Mouse (Mus musculus) hindbrain, embryonic 11.5 days (tissue): ENCODE data around the gene Aif1l. TPM values are rescaled to one million over a fixed set of nuclear protein-coding genes. Genes with fewer than 3 reads are reported as not detected.
"Not testable (repeated sequence)": the region's sequence is repeated elsewhere in the genome, so short reads cannot be mapped to it uniquely, and the experiment has no call there.

ENCODE experiments used
- ATAC-seq: fragments of 200-750 bp; cut with Nextera tagmentation; 2 replicates; pipeline ENCODE4 v1.8.0; 2017; ENCODE audit warnings: mild to moderate bottlenecking, moderate TSS enrichment, moderate library complexity; ENCODE audit not compliant: low FRiP score
- DNase-seq: peaks from one replicate; pipeline ENCODE4 v3.0.0-alpha.2; 2015; ENCODE audit warnings: low spot score
- H3K27ac ChIP-seq: fragments of 300-500 bp; sonication (generic); 2 replicates; pipeline ENCODE4 v1.5.1; 2014; ENCODE audit warnings: mild to moderate bottlenecking, low read depth, low read length
- H3K27me3 ChIP-seq: fragments of 300-500 bp; sonication (generic); 2 replicates; pipeline ENCODE4 v1.6.1; 2014; ENCODE audit warnings: mild to moderate bottlenecking, low read length, moderate library complexity, mixed read lengths; ENCODE audit not compliant: control insufficient read depth, insufficient read depth
- H3K36me3 ChIP-seq: fragments of 300-500 bp; sonication (generic); 2 replicates; pipeline ENCODE4 v1.6.1; 2014; ENCODE audit warnings: mild to moderate bottlenecking, low read length, moderate library complexity, mixed read lengths; ENCODE audit not compliant: control insufficient read depth, insufficient read depth
- H3K4me1 ChIP-seq: fragments of 300-500 bp; sonication (generic); replicated peaks from 2 replicates; pipeline ENCODE4 v1.6.1; 2014; ENCODE audit warnings: low read length, mixed read lengths; ENCODE audit not compliant: control insufficient read depth, insufficient read depth
- H3K4me2 ChIP-seq: fragments of 300-500 bp; sonication (generic); replicated peaks from 2 replicates; pipeline ENCODE4 v1.6.1; 2014; ENCODE audit warnings: mild to moderate bottlenecking, low read depth, low read length
- H3K4me3 ChIP-seq: fragments of 300-500 bp; sonication (generic); 2 replicates; pipeline ENCODE4 v1.5.1; 2014; ENCODE audit warnings: low read depth, low read length
- H3K9ac ChIP-seq: fragments of 300-500 bp; sonication (generic); 2 replicates; pipeline ENCODE4 v1.6.1; 2014; ENCODE audit warnings: low read depth, low read length
- H3K9me3 ChIP-seq: fragments of 300-500 bp; sonication (generic); 2 replicates; pipeline ENCODE4 v1.6.1; 2016; ENCODE audit warnings: low read length; ENCODE audit not compliant: control insufficient read depth
- WGBS: fragments of 180-500 bp; shearing (Covaris S2); extraction: QIAGEN DNeasy Blood & Tissue Kit; methylation state at CpG from one replicate; pipeline ENCODE4 v1.1.7; 2014; 5-methylcytosine and 5-hydroxymethylcytosine counted together
- polyA plus RNA-seq: library from polyadenylated mRNA; unstranded; fragments of >200 nt; fragmentation: Nextera tagmentation; extraction: Ambion mirVana; gene quantifications from 2 replicates; pipeline ENCODE4 v1.2.1, GENCODE M21; 2014

Aif1l gene
- polyA plus RNA-seq, 1 experiment from 2014 or later, result 54.0 TPM

GRCm38 (mm10) chr2:31914213-31914612, 35.7 kb upstream of the Aif1l start:
- H3K9ac ChIP-seq, H3K4me1 ChIP-seq, H3K27ac ChIP-seq, H3K36me3 ChIP-seq, H3K4me2 ChIP-seq, H3K9me3 ChIP-seq, H3K27me3 ChIP-seq, ATAC-seq, H3K4me3 ChIP-seq, DNase-seq: not testable (repeated sequence)

- ATAC-seq, result no peak
- 26% methylated on average over 4 of the region's 4 CpGs for WGBS
- no peaks in the 10 kb centered on the region for H3K36me3 ChIP-seq
- no peaks in the 10 kb centered on the region for H3K4me1 ChIP-seq
- H3K9ac ChIP-seq, result no peak overlapping the region
- H3K27me3 ChIP-seq, result no peaks in the 10 kb centered on the region
- peak; percentile 88 for DNase-seq
- H3K9me3 ChIP-seq, result no peaks in the 10 kb centered on the region
- H3K4me3 ChIP-seq, result no peak overlapping the region
- H3K27ac ChIP-seq, result no peak overlapping the region
- no peak overlapping the region for H3K4me2 ChIP-seq
These were observed 34.8 kb upstream of the Aif1l start for GRCm38 (mm10) chr2:31915112-31915511.

DNA sequence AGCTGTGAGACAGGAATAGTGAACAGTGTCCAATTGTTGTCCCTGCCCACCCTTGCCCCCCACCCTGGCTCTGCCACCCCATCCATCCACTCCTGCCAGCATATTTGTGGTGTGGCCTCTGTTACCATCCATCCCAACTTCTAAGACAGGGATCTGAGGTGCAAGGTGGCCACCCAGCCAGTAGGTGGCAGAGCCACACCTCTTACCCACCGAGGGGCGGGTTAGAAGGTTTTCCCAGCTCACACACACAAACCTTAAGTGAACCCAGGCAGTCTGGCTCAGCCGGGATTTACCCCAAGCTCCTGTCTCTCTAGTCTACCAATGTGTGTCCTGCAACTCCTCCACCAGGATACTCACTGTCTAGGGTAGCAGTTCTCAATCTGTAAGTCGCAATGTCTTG, 32.3 kb upstream of the Aif1l start:
- WGBS, result 24% methylated on average over 4 of the region's 4 CpGs
- Histone ChIP-seq H3K4me2 (no peak overlapping the region), H3K27ac (no peak overlapping the region), H3K9me3 (no peaks in the 10 kb centered on the region), H3K4me3 (no peak overlapping the region), H3K36me3 (no peaks in the 10 kb centered on the region), H3K27me3 (no peaks in the 10 kb centered on the region), H3K9ac (no peak overlapping the region), H3K4me1 (no peaks in the 10 kb centered on the region)
- peak; percentile 44 for DNase-seq
- no peak for ATAC-seq

DNA sequence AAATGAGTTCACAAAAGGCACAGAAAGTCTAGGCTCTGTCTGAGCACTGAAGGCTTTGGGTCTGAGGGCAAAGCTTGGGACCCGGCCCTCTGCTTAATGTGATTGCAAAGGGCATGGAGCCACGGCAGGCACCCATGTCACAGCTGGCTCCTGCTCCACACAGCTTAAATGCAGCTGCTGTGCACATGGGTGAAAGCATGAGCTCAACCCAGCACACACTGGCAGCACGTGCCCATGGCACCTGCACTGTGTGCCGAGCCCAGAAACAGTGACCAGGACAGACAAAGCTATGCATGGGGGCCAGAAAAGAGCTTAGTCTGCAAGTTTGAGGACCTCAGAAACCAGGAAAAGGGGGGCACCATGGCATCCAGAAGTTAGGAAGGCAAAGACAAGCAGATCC, 26.3 kb upstream of the Aif1l start:
- H3K4me3 ChIP-seq, result no peak overlapping the region
- H3K4me1 ChIP-seq, result no peaks in the 10 kb centered on the region
- DNase-seq, result no peak
- no peaks in the 10 kb centered on the region for H3K9me3 ChIP-seq
- H3K27me3 ChIP-seq, result 0 out of 2 replicates have a peak, but pooled peaks cover 2% of the 10 kb centered on the region
- H3K27ac ChIP-seq, result no peak overlapping the region
- no peak overlapping the region for H3K9ac ChIP-seq
- H3K4me2 ChIP-seq, result no peak overlapping the region
- no peak for ATAC-seq
- no peaks in the 10 kb centered on the region for H3K36me3 ChIP-seq
- whole genome bisulfite sequencing, result 88% methylated on average over 4 of the region's 4 CpGs

DNA sequence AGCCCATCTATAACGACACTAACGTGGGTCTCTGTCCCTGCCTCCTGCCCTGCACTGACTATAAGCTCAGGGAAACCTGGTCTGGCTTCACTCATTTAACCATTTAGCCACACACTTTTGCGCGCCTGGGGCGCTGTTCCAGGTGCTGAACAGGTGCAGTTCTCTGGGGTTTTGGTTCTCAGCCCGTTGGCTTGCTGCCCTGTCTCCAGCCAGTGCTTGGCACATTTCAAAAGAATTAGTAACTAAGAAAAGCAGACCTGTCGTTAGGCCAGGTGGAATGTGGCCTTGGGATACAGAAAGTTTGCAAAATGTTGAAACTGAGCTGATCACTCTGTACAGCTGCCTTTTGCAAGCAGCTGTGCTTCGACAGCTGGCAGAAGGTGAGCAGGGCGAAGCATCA, 25.1 kb upstream of the Aif1l start:
- Histone ChIP-seq H3K36me3 (no peaks in the 10 kb centered on the region), H3K4me1 (no peaks in the 10 kb centered on the region), H3K9me3 (no peaks in the 10 kb centered on the region), H3K4me3 (no peak overlapping the region), H3K4me2 (no peak overlapping the region), H3K9ac (no peak overlapping the region), H3K27me3 (0 out of 2 replicates have a peak, but pooled peaks cover 2% of the 10 kb centered on the region), H3K27ac (no peak overlapping the region)
- DNase-seq (no peak), ATAC-seq (no peak)
- WGBS, result 35% methylated on average over 9 of the region's 9 CpGs

- Histone ChIP-seq H3K4me3 (no peak overlapping the region), H3K27ac (no peak overlapping the region), H3K36me3 (no peaks in the 10 kb centered on the region), H3K9ac (no peak overlapping the region), H3K4me1 (no peaks in the 10 kb centered on the region), H3K9me3 (no peaks in the 10 kb centered on the region), H3K27me3 (0 out of 2 replicates have a peak, but pooled peaks cover 2% of the 10 kb centered on the region), H3K4me2 (no peak overlapping the region)
- WGBS, result 77% methylated on average over 4 of the region's 4 CpGs
- ATAC-seq, result no peak
- DNase-seq, result no peak
These were observed 24.0 kb upstream of the Aif1l start for GRCm38 (mm10) chr2:31925936-31926335.

- H3K4me1 ChIP-seq, result no peaks in the 10 kb centered on the region
- no peak overlapping the region for H3K4me2 ChIP-seq
These were observed 20.3 kb upstream of the Aif1l start for GRCm38 (mm10) chr2:31929664-31930063.

GRCm38 (mm10) chr2:31934551-31934950, 15.4 kb upstream of the Aif1l start:
- Histone ChIP-seq H3K9me3 (no peaks in the 10 kb centered on the region), H3K4me3 (no peak overlapping the region), H3K36me3 (no peaks in the 10 kb centered on the region), H3K4me2 (no peak overlapping the region), H3K27ac (no peak overlapping the region), H3K27me3 (no peaks in the 10 kb centered on the region), H3K9ac (no peak overlapping the region), H3K4me1 (no peaks in the 10 kb centered on the region)
- WGBS, result 34% methylated on average over 4 of the region's 4 CpGs
- DNase-seq (no peak), ATAC-seq (no peak)

More at GRCm38 (mm10) chr2:31929664-31930063, 20.3 kb upstream of the Aif1l start:
- no peak for DNase-seq
- H3K27me3 ChIP-seq, result 0 out of 2 replicates have a peak, but pooled peaks cover 2% of the 10 kb centered on the region
- H3K9ac ChIP-seq, result no peak overlapping the region
- no peaks in the 10 kb centered on the region for H3K9me3 ChIP-seq
- no peak overlapping the region for H3K4me3 ChIP-seq
- no peaks in the 10 kb centered on the region for H3K36me3 ChIP-seq
- ATAC-seq, result no peak
- no peak overlapping the region for H3K27ac ChIP-seq
- WGBS, result 79% methylated on average over 3 of the region's 3 CpGs

GRCm38 (mm10) chr2:31935054-31935453, 14.9 kb upstream of the Aif1l start:
- ATAC-seq (no peak), DNase-seq (no peak)
- Histone ChIP-seq H3K36me3 (no peaks in the 10 kb centered on the region), H3K27ac (no peak overlapping the region), H3K4me1 (no peaks in the 10 kb centered on the region), H3K4me3 (no peak overlapping the region), H3K27me3 (no peaks in the 10 kb centered on the region), H3K4me2 (no peak overlapping the region), H3K9ac (no peak overlapping the region), H3K9me3 (no peaks in the 10 kb centered on the region)
- 32% methylated on average over 4 of the region's 4 CpGs for WGBS
